Mouse (Mus musculus) cerebellum, adult 2 months (tissue): ENCODE measurements at regions not wholly inside any gene's neighbourhood (a gene's known extent, or its start where the extent isn't known, plus 50 kb on each side); places are given as distances from the start of the nearest gene placed in this dataset.

Experiments
- CTCF ChIP-seq: fragments of 200-500 bp; IDR thresholded peaks from 2 replicates; pipeline ENCODE4 v1.5.1; 2011; ENCODE audit warnings: low read depth, mild to moderate bottlenecking, control low read depth, low read length, moderate library complexity, borderline replicate concordance; ENCODE audit not compliant: insufficient read depth
- POLR2A ChIP-seq: fragments of 200-500 bp; IDR thresholded peaks from 2 replicates; pipeline ENCODE4 v1.6.1; 2011; ENCODE audit warnings: low read length, control low read depth, borderline replicate concordance; ENCODE audit not compliant: insufficient read depth

DNA sequence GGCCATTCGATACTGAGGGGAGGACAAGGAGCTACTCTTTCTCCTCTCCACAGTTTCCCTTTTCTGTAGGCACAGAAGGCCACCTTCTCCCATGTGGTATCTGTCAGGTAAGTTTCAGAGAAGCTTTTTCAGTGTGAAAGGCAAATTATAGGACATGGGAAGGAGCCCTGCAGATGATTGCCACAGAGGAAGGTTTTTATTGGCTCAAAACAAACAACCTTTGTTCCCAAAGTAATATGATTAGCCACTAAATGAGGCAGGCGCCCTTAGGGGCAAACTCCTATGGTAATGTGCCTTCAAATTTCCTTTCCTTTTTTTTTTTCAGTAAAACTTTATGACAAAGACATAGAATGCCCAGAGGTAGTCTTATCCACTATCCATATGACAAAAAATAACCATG is 256.5 kb downstream of the Sox11 start:
- TF ChIP-seq CTCF = no peak
- no peak for TF ChIP-seq POLR2A
